Mouse (Mus musculus): ENCODE measurements at regions not wholly inside any gene's neighbourhood (a gene's known extent, or its start where the extent isn't known, plus 50 kb on each side); places are given as distances from the start of the nearest gene placed in this dataset.

- ChIA-PET POLR2A (no interaction called here), CTCF (interaction anchor here in 1 of 4 experiments (0.6 kb wide), 1 partner anchor 1168 kb away, joined by 3 read pairs; no protein-coding TSS in a partner anchor)
Observed at GRCm38 (mm10) chr7:54406596-54406995, 428.7 kb upstream of the Luzp2 start.

- ChIA-PET POLR2A (no interaction called here), CTCF (no interaction called here)
Observed at GRCm38 (mm10) chr7:54407768-54408167, 427.5 kb upstream of the Luzp2 start.
